Mouse (Mus musculus): ENCODE data around the gene H2-Q6.
"Not testable (repeated sequence)": the region's sequence is repeated elsewhere in the genome, so short reads cannot be mapped to it uniquely, and the experiment has no call there.

Gene H2-Q6

DNA sequence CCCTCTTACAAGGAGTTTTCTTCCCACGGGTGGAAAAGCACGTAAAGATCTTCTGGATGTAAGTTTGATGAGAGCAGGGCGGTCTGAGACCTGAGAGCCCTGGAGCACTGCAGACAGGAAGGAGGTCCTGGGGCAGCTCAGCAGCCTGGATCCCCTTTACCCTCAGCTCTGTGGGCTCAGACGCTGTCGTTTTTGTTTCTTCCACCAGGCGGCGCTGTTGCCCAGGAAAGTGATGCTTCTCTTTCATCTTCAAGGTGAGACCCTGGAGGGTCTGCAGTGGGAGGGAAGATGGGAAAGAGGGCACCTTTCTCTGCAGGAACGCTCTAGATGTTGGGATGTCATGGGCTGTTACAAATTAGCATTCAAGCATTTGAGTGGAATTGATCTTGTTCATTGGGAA, 10.2 kb downstream of the H2-Q6 start:
- not testable (repeated sequence) for DNase-seq (ENCODE audit: low spot score in 2 of 2)

DNA sequence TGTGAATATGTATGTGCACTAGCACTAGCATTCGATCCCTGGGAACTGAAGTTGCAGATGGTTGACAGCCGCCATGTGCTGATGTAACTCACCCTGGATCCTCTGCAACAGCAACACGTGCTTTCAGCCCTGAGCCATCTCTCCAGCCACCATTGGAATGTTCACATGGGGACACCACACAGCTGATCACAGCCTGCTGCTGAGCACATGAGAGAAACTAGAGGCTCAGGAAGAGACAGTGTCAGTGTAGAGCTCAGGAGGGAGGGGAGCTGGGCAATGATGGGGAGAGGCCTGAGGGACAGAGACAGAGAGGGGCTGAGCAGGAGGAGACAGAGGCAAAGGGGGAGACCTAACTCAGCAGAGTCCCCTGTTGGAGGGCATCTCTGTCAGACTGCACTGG, 10.9 kb downstream of the H2-Q6 start:
- DNase-seq (ENCODE audit: low spot score in 2 of 2): not testable (repeated sequence)

DNA sequence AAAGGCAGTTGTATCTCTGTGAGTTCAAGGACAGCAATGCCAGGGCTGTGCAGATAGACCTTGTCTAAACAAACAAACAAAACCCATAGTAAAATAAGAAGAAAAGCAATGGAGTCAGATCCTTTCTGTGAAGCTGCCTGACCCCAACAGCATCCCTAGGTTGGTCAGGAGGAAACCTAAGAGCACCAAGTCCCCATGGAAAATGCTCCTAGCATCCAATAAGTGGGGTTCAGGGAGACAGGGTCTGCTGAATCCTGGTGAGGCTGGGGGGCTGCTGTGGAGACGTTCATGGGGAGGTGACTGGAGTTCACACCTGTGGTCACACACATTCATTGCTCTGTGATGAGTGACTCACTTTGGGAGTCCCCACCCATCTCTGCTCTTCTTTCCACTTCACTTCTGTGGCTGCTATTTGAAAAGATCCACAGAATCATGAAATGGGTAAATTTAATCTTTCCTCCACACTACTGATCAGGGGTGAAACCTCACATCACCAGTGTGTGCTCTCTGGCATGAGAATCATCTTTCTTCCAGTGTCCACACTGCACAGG, 12.8 kb downstream of the H2-Q6 start:
- not testable (repeated sequence) for DNase-seq (ENCODE audit: low spot score in 2 of 2)

DNA sequence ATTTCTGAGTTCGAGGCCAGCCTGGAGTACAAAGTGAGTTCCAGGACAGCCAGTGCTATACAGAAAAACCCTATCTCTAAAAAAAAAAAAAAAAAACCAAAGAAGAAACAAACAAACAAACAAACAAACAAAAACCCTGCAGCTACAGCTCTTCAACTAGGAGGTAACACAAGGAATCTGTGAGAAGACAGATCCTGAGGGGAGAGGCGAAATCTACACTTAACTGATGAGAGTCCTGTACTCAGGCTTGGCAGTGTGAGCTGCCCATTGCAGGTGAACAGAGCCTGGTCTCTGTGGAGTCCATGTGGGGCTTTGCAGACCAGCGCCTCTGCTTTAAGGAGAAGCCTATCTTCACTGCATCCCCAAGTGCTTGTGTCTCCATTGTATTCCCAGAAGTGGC, 13.7 kb downstream of the H2-Q6 start:
- DNase-seq (ENCODE audit: low spot score in 2 of 2): not testable (repeated sequence)

DNA sequence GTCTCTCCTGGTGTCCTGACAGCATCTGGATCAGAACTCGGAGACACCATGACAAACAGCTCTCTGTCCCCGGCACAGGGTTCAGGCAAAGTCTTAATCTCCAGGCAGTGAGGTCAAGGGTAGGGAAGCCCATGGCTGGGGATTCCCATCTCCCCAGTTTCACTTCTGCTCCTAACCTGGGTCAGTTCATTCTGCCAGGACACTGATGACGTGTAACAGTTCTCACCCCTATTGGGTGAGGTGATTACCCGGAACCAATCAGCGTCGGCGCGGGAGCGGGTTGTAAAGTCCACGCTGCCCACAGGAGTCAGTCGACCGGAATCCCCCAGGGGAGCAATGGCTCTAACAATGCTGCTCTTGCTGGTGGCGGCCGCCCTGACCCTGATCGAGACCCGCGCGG, 14.2 kb downstream of the H2-Q6 start, which contains the start of gene H2-Q7:
Gene H2-Q7, plus strand, starts transcription at position 271 of the 400 bp plus-strand sequence.
- peak; percentile 26 to 81 for DNase-seq (ENCODE audit: low spot score in 2 of 2)

DNA sequence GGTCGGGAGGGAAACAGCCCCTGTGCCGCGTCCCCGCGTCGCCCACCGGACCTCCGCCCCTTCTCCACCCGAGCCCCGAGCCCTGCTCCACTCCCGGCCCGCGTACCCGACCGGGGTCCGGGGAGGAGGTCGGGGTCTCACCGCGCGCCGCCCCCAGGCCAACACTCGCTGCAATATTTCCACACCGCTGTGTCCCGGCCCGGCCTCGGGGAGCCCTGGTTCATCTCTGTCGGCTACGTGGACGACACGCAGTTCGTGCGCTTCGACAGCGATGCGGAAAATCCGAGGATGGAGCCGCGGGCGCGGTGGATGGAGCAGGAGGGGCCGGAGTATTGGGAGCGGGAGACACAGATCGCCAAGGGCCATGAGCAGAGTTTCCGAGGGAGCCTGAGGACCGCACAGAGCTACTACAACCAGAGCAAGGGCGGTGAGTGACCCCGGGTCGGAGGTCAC, 14.7 kb downstream of the H2-Q6 start:
- not testable (repeated sequence) for DNase-seq (ENCODE audit: low spot score in 2 of 2)

DNA sequence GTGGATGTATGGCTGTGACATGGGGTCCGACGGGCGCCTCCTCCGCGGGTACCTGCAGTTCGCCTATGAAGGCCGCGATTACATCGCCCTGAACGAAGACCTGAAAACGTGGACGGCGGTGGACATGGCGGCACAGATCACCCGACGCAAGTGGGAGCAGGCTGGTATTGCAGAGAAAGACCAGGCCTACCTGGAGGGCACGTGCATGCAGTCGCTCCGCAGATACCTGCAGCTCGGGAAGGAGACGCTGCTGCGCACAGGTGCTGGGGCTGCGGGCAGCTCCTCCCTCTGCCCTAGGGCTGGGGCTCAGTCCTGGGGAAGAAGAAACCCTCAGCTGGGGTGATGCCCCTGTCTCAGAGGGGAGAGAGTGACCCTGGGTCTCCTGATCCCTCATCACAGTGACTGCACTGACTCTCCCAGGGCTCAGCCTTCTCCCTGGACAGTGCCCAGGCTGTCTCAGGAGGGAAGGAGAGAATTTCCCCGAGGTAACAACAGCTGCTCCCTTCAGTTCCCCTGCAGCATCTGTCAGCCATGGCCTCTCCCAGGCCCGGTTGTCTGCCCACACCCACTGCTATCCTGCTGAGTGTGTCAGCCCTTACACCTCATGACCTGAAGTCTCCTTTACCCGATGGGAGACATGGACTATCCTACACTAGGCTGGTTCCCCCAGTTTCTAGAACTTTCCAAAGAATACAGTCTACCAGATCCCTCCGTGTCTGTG, 15.4 kb downstream of the H2-Q6 start:
- not testable (repeated sequence) for DNase-seq (ENCODE audit: low spot score in 2 of 2)

DNA sequence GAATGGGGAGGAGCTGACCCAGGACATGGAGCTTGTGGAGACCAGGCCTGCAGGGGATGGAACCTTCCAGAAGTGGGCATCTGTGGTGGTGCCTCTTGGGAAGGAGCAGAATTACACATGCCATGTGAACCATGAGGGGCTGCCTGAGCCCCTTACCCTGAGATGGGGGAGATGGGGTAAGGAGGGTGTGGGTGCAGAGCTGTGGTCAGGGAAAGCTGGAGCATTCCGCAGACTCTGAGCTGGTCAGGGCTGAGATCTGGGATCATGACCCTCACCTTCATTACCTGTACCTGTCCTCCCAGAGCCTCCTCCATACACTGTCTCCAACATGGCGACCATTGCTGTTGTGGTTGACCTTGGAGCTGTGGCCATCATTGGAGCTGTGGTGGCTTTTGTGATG, 17.7 kb downstream of the H2-Q6 start:
- not testable (repeated sequence) for DNase-seq (ENCODE audit: low spot score in 2 of 2)

DNA sequence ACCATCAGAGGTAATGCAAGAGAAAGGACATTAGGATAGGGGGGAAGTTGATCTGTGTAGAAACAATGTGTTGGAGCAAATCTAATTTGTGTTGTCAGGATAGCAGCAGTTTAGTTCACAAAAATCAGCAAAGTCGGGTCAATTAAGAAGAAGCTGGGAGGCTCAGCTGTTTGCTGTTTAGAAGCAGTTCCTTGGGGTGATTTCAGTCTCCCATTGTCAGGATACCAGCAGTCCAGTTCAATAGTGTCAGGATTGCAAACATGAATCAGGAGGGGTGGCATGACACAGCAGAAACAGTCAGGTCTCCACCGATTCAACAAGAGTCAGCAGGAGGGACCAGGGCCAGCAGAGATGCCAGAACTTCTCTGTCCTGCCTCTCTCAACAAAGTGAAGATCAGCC, 19.9 kb downstream of the H2-Q6 start:
- DNase-seq (ENCODE audit: low spot score in 2 of 2): not testable (repeated sequence)

DNA sequence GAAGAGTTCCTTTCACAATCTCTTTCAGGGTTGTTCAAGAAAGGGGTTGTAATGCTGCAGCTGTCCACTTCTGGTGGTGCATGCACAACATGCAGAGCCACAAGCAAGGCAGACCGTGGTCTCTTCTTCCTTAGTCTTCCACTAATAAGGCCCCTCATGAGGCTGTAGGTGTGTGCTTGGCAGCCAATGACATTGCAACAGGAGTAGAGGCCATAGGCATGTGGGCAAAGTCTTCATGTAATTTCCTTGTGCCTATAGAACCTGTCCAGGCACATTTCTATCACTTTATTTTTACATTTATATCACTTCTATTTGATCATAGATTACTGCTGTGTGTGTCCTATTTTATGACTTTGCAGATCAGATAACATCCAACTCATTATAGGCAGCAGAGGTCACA, 33.6 kb downstream of the H2-Q6 start:
- DNase-seq (ENCODE audit: low spot score in 2 of 2): not testable (repeated sequence)

DNA sequence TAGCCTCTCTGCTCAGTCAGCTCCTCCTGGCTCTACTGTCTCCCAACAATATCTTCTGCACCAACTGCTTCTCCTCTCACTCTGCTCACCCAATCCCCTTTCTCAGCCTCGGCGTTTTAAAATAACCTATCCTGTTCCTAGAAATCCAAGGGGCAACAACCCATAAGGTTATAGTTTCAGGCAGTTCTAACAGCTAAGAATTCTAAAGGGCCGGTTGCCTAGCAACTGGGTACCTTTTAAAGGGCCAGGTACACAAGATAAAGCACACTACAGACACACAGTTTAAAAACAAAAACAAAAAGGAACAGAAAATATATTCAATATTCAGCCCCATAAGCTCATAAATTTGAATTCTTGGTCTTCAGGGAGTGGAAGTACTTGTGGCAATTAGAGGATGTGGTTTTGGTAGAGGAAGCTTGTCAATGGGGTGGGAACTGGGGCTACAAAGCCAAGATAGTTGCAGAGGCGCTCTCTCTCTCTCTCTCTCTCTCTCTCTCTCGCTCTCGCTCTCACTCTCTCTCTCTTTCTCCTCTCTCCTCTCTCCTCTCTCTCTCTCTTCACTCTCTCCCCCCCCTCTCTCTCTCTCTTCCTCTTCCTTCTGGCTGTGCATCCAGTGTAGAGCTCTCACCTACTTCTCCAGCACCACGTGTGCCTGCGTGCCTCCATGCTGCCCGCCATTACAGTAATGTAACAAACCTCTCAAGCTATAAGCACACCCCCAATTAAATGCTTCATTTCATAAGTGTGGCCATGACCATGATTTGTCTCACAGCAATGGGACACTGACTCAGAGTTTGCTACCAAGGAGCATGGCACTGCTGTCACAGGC, 36.1 kb downstream of the H2-Q6 start:
- DNase-seq (ENCODE audit: low spot score in 2 of 2): not testable (repeated sequence)

DNA sequence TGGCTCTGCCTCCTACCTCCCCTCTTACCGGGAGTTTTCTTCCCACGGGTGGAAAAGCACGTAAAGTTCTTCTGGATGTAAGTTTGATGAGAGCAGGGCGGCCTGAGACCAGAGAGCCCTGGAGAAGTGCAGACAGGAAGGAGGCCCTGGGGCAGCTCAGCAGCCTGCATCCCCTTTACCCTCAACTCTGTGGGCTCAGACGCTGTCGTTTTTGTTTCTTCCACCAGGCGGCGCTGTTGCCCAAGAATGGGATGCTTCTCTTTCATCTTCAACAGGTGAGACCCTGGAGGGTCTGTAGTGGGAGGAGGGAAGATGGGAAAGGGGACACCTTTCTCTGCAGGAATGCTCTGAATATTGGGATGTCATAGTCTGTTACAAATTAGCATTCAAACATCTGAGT, 41.0 kb downstream of the H2-Q6 start:
- DNase-seq (ENCODE audit: low spot score in 2 of 2): not testable (repeated sequence)

DNA sequence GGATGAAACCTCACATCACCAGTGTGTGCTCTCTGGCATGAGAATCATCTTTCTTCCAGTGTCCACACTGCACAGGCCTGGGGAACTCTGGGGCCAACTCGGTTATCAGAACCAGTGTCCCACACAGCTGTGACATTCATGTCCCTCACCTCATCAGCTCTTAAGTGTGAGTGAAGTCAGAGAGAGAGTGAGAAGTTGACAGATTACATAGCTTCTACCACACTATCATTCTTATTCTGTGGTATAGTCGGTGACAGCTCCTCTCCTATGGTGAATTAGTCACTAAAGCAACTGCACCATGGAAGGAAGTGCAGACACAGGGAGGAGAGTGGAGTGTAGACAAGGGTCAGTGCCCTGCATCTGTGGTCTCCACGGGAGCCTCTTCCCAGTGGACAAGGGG, 44.3 kb downstream of the H2-Q6 start:
- not testable (repeated sequence) for DNase-seq (ENCODE audit: low spot score in 2 of 2)

DNA sequence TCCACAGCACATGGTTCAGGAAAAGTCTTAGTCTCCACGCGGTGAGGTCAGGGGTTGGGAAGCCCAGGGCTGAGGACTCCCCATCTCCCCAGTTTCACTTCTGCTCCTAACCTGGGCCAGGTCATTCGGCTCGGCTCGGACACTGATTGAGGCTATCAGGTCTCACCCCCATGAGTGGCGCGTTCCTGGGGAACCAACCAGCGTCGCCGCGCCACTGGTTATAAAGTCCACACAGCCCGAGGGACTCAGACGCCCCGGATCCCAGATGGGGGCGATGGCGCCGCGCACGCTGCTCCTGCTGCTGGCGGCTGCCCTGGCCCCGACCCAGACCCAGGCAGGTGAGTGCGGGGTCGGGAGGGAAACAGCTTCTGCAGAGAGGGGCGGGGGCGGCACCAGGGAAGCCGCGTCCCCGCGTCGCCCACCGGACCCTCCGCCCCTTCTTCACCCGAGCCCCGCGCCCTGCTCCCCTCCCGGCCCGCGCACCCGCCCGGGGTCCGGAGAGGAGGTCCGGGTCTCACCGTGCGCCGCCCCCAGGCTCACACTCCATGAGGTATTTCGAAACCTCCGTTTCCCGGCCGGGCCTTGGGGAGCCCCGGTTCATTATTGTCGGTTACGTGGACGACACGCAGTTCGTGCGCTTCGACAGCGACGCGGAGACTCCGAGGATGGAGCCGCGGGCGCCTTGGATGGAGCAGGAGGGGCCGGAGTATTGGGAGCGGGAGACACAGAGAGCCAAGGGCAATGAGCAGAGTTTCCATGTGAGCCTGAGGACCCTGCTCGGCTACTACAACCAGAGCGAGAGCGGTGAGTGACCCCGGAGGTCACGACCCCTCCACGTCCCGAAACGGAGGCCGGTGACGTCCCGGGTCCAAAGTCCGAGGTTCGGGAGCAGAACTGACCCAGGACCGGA, 45.4 kb downstream of the H2-Q6 start, which contains the start of gene H2-Q10:
Gene H2-Q10, plus strand, starts transcription at position 248 of the 910 bp plus-strand sequence.
- no peak for DNase-seq (ENCODE audit: low spot score in 2 of 2)

All from left cerebral cortex, adult 9 months (tissue).